Mouse (Mus musculus) bone marrow macrophage, adult 2 months (primary cell): Measurements from ENCODE around the gene Kcnk4.

Experiments
- CTCF ChIP-seq: IDR thresholded peaks from 2 replicates; pipeline ENCODE4 v1.5.1; 2012; ENCODE audit warnings: low read depth, mild to moderate bottlenecking, low read length, moderate library complexity
- POLR2A ChIP-seq: IDR thresholded peaks from 2 replicates; pipeline ENCODE4 v1.6.1; 2012; ENCODE audit warnings: mild to moderate bottlenecking, low read depth, low read length, borderline replicate concordance

GRCm38 (mm10) chr19:6874257-6874656 is 60.1 kb downstream of the Kcnk4 start:
- TF ChIP-seq CTCF (no peak), POLR2A (no peak)
